Mouse (Mus musculus): ENCODE measurements at regions not wholly inside any gene's neighbourhood (a gene's known extent, or its start where the extent isn't known, plus 50 kb on each side); places are given as distances from the start of the nearest gene placed in this dataset.

- no peaks in the 10 kb centered on the region for H3K4me1 ChIP-seq (ENCODE audit: control insufficient read depth, insufficient read depth, low read length)
- H3K9ac ChIP-seq (replicated peaks; ENCODE audit: low read length) = no peak overlapping the region
- no peak overlapping the region for H3K4me3 ChIP-seq (ENCODE audit: low read depth, low read length)
- no peak for DNase-seq (ENCODE audit: low spot score)
- no peak for ATAC-seq (replicated peaks; ENCODE audit: insufficient number of reproducible peaks, low FRiP score, low TSS enrichment, low read depth)
- no peak overlapping the region for H3K4me2 ChIP-seq (ENCODE audit: low read depth, low read length)
- no peak overlapping the region for H3K27ac ChIP-seq (replicated peaks; ENCODE audit: low read depth, low read length)
- no peaks in the 10 kb centered on the region for H3K36me3 ChIP-seq (replicated peaks; ENCODE audit: control insufficient read depth, insufficient read depth, low read depth, low read length)
- H3K27me3 ChIP-seq (ENCODE audit: control insufficient read depth, insufficient read depth, low read length) = no peaks in the 10 kb centered on the region
- no peaks in the 10 kb centered on the region for H3K9me3 ChIP-seq (replicated peaks; ENCODE audit: control insufficient read depth, low read length)
These were observed 1361.0 kb downstream of the Efna5 start for GRCm38 (mm10) chr17:61520087-61520486.

DNA sequence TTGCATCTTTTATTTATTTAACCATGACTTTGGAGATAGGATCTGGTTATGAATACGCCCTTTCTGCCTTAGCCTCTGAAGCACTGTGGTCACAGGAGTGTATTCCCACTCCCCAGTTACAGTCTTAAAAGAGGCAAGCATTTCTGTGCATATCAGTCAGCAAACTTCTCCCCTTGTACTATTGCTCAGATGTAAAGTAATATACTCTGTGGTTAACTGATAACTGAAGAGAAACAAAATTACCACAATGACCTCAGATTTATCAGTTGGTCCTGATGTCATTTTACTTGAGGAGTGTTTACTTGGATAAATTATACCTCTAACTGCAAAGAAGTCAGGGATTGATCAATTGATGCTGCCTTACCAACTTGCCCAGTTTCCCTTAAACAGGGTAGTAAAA, 1366.1 kb downstream of the Efna5 start:
- no peaks in the 10 kb centered on the region for H3K36me3 ChIP-seq (replicated peaks; ENCODE audit: control insufficient read depth, insufficient read depth, low read depth, low read length)
- no peaks in the 10 kb centered on the region for H3K9me3 ChIP-seq (replicated peaks; ENCODE audit: control insufficient read depth, low read length)
- H3K9ac ChIP-seq (replicated peaks; ENCODE audit: low read length) = no peak overlapping the region
- H3K4me3 ChIP-seq (ENCODE audit: low read depth, low read length) = no peak overlapping the region
- WGBS = 87% methylated on average over 1 of the region's 1 CpGs
- DNase-seq (ENCODE audit: low spot score) (no peak), ATAC-seq (replicated peaks; ENCODE audit: insufficient number of reproducible peaks, low FRiP score, low TSS enrichment, low read depth) (no peak)
- no peak overlapping the region for H3K4me2 ChIP-seq (ENCODE audit: low read depth, low read length)
- H3K27me3 ChIP-seq (ENCODE audit: control insufficient read depth, insufficient read depth, low read length) = no peaks in the 10 kb centered on the region
- no peaks in the 10 kb centered on the region for H3K4me1 ChIP-seq (ENCODE audit: control insufficient read depth, insufficient read depth, low read length)
- H3K27ac ChIP-seq (replicated peaks; ENCODE audit: low read depth, low read length) = no peak overlapping the region

- Histone ChIP-seq H3K9me3 (replicated peaks; ENCODE audit: control insufficient read depth, low read length) (no peaks in the 10 kb centered on the region), H3K4me3 (ENCODE audit: low read depth, low read length) (no peak overlapping the region), H3K27ac (replicated peaks; ENCODE audit: low read depth, low read length) (no peak overlapping the region), H3K36me3 (replicated peaks; ENCODE audit: control insufficient read depth, insufficient read depth, low read depth, low read length) (no peaks in the 10 kb centered on the region), H3K4me1 (ENCODE audit: control insufficient read depth, insufficient read depth, low read length) (no peaks in the 10 kb centered on the region), H3K27me3 (ENCODE audit: control insufficient read depth, insufficient read depth, low read length) (no peaks in the 10 kb centered on the region), H3K9ac (replicated peaks; ENCODE audit: low read length) (no peak overlapping the region), H3K4me2 (ENCODE audit: low read depth, low read length) (no peak overlapping the region)
- ATAC-seq (replicated peaks; ENCODE audit: insufficient number of reproducible peaks, low FRiP score, low TSS enrichment, low read depth) = no peak
- DNase-seq (ENCODE audit: low spot score) = no peak
- WGBS = 56% methylated on average over 4 of the region's 4 CpGs
These were observed 1367.7 kb downstream of the Efna5 start for GRCm38 (mm10) chr17:61513433-61513832.

GRCm38 (mm10) chr17:61495261-61495660, 1385.9 kb downstream of the Efna5 start:
- DNase-seq (ENCODE audit: low spot score) = no peak
- Histone ChIP-seq H3K9me3 (replicated peaks; ENCODE audit: control insufficient read depth, low read length) (no peaks in the 10 kb centered on the region), H3K4me1 (ENCODE audit: control insufficient read depth, insufficient read depth, low read length) (no peaks in the 10 kb centered on the region), H3K4me3 (ENCODE audit: low read depth, low read length) (no peak overlapping the region), H3K27ac (replicated peaks; ENCODE audit: low read depth, low read length) (no peak overlapping the region), H3K4me2 (ENCODE audit: low read depth, low read length) (no peak overlapping the region), H3K9ac (replicated peaks; ENCODE audit: low read length) (no peak overlapping the region), H3K27me3 (ENCODE audit: control insufficient read depth, insufficient read depth, low read length) (no peaks in the 10 kb centered on the region), H3K36me3 (replicated peaks; ENCODE audit: control insufficient read depth, insufficient read depth, low read depth, low read length) (no peaks in the 10 kb centered on the region)
- 78% methylated on average over 3 of the region's 3 CpGs for WGBS
- ATAC-seq (replicated peaks; ENCODE audit: insufficient number of reproducible peaks, low FRiP score, low TSS enrichment, low read depth) = no peak

DNA sequence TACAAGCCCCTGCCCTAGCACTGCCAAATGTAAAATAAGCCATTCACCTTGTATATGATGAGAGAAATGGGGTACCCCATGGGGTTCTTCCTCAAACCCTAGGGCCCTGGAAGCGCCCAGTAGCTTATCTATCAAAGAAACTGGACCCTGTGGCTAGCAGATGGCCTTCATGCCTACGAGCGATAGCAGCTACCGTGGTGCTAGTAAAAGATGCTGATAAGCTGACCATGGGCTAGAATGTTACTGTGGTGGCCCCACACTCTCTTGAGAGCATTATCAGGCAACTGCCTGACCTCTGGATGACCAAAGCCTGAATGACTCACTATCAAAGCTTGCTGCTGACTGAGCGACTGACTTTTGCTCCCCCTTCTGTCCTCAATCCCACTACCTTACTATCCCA, 1403.7 kb downstream of the Efna5 start:
- Histone ChIP-seq H3K4me2 (ENCODE audit: low read depth, low read length) (no peak overlapping the region), H3K4me3 (ENCODE audit: low read depth, low read length) (no peak overlapping the region), H3K36me3 (replicated peaks; ENCODE audit: control insufficient read depth, insufficient read depth, low read depth, low read length) (no peaks in the 10 kb centered on the region), H3K27ac (replicated peaks; ENCODE audit: low read depth, low read length) (no peak overlapping the region), H3K27me3 (ENCODE audit: control insufficient read depth, insufficient read depth, low read length) (no peaks in the 10 kb centered on the region), H3K4me1 (ENCODE audit: control insufficient read depth, insufficient read depth, low read length) (no peaks in the 10 kb centered on the region), H3K9ac (replicated peaks; ENCODE audit: low read length) (no peak overlapping the region), H3K9me3 (replicated peaks; ENCODE audit: control insufficient read depth, low read length) (peaks cover 8% of the 10 kb centered on the region; the same call in 1 of the 2 replicates)
- no peak for ATAC-seq (replicated peaks; ENCODE audit: insufficient number of reproducible peaks, low FRiP score, low TSS enrichment, low read depth)
- DNase-seq (ENCODE audit: low spot score) = no peak
- 93% methylated on average over 5 of the region's 5 CpGs for WGBS

GRCm38 (mm10) chr17:61474405-61474804, 1406.7 kb downstream of the Efna5 start:
- no peak for DNase-seq (ENCODE audit: low spot score)
- no peak overlapping the region for H3K4me3 ChIP-seq (ENCODE audit: low read depth, low read length)
- no peak overlapping the region for H3K9ac ChIP-seq (replicated peaks; ENCODE audit: low read length)
- H3K4me1 ChIP-seq (ENCODE audit: control insufficient read depth, insufficient read depth, low read length) = no peaks in the 10 kb centered on the region
- no peaks in the 10 kb centered on the region; the same call in 1 of the 2 replicates for H3K9me3 ChIP-seq (replicated peaks; ENCODE audit: control insufficient read depth, low read length)
- H3K4me2 ChIP-seq (ENCODE audit: low read depth, low read length) = no peak overlapping the region
- H3K27ac ChIP-seq (replicated peaks; ENCODE audit: low read depth, low read length) = no peak overlapping the region
- 91% methylated on average over 11 of the region's 11 CpGs for WGBS
- no peaks in the 10 kb centered on the region for H3K36me3 ChIP-seq (replicated peaks; ENCODE audit: control insufficient read depth, insufficient read depth, low read depth, low read length)
- no peak for ATAC-seq (replicated peaks; ENCODE audit: insufficient number of reproducible peaks, low FRiP score, low TSS enrichment, low read depth)
- H3K27me3 ChIP-seq (ENCODE audit: control insufficient read depth, insufficient read depth, low read length) = no peaks in the 10 kb centered on the region

DNA sequence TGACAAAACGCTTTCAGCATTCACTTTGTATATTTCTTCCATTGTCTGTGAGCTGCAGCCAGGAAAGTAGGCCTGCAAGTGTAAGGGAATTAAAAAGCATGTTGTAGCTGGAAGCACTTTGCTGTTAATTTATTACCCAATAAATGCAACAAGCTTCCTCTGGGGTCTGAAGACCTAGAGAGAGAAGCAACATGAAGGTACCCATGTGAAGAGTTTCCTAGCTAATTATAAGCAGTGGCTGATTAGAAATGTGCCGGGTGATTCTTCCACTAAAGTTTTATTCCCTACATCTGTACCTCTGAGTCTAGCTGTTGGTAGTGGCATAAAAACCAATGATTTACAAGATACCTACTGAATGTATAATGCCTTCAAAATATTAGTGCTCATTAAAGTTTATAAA, 1428.2 kb downstream of the Efna5 start:
- ATAC-seq (replicated peaks; ENCODE audit: insufficient number of reproducible peaks, low FRiP score, low TSS enrichment, low read depth) (no peak), DNase-seq (ENCODE audit: low spot score) (no peak)
- H3K4me1 ChIP-seq (ENCODE audit: control insufficient read depth, insufficient read depth, low read length) = no peaks in the 10 kb centered on the region
- no peaks in the 10 kb centered on the region for H3K9me3 ChIP-seq (replicated peaks; ENCODE audit: control insufficient read depth, low read length)
- no peaks in the 10 kb centered on the region for H3K27me3 ChIP-seq (ENCODE audit: control insufficient read depth, insufficient read depth, low read length)
- no peak overlapping the region for H3K27ac ChIP-seq (replicated peaks; ENCODE audit: low read depth, low read length)
- no peaks in the 10 kb centered on the region for H3K36me3 ChIP-seq (replicated peaks; ENCODE audit: control insufficient read depth, insufficient read depth, low read depth, low read length)
- WGBS = 79% methylated on average over 2 of the region's 2 CpGs
- no peak overlapping the region for H3K4me2 ChIP-seq (ENCODE audit: low read depth, low read length)
- no peak overlapping the region for H3K9ac ChIP-seq (replicated peaks; ENCODE audit: low read length)
- no peak overlapping the region for H3K4me3 ChIP-seq (ENCODE audit: low read depth, low read length)

DNA sequence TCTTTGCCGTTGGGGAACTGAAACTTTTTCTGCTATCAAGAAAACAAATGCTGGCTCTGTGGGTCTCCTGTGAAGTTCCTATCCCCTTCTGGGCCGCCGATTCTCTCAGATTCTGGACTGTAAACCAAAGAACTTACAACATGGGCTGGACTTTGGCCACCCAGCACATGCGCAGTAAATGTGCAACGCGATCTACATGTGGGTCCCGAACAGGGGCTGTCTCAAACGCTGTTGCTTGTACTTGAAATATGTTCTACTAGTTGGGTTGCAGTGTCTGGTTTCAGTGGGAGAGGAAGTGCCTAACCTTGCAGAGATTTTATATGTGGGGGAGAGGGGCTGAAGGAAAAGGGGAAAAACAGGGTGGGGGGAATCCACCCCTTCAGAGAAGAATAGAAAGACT, 1454.3 kb downstream of the Efna5 start:
- Histone ChIP-seq H3K27ac (replicated peaks; ENCODE audit: low read depth, low read length) (no peak overlapping the region), H3K27me3 (ENCODE audit: control insufficient read depth, insufficient read depth, low read length) (no peaks in the 10 kb centered on the region), H3K9ac (replicated peaks; ENCODE audit: low read length) (no peak overlapping the region), H3K4me2 (ENCODE audit: low read depth, low read length) (no peak overlapping the region), H3K36me3 (replicated peaks; ENCODE audit: control insufficient read depth, insufficient read depth, low read depth, low read length) (no peaks in the 10 kb centered on the region), H3K4me3 (ENCODE audit: low read depth, low read length) (no peak overlapping the region), H3K9me3 (replicated peaks; ENCODE audit: control insufficient read depth, low read length) (no peaks in the 10 kb centered on the region), H3K4me1 (ENCODE audit: control insufficient read depth, insufficient read depth, low read length) (no peaks in the 10 kb centered on the region)
- WGBS = 72% methylated on average over 8 of the region's 8 CpGs
- DNase-seq (ENCODE audit: low spot score) (peak; percentile 11), ATAC-seq (replicated peaks; ENCODE audit: insufficient number of reproducible peaks, low FRiP score, low TSS enrichment, low read depth) (no peak)
